Mouse (Mus musculus) right cerebral cortex, adult 2 months (tissue): Measurements from ENCODE around the gene F12.

Experiments used
- DNase-seq, 2 experiments: peaks; one replicate each; pipeline ENCODE4 v3.0.0; 2021 to 2022; ENCODE audit warnings: low spot score in 2 of 2

The F12 gene

GRCm38 (mm10) chr13:55371740-55372139 is 54.9 kb downstream of the F12 start:
- DNase-seq, result no peak

- no peak for DNase-seq
These were observed 55.4 kb downstream of the F12 start for GRCm38 (mm10) chr13:55371007-55371681.

GRCm38 (mm10) chr13:55370234-55370633 is 56.4 kb downstream of the F12 start:
- DNase-seq, result no peak

- peak; percentile 72 to 73 for DNase-seq
These were observed 57.0 kb downstream of the F12 start, which contains the start of gene Rgs14 for GRCm38 (mm10) chr13:55369531-55370114. TSS of gene Rgs14 (plus strand) at chr13:55369732.

- DNase-seq, result no peak
These were observed 58.2 kb downstream of the F12 start for GRCm38 (mm10) chr13:55368401-55368800.
